Mouse (Mus musculus): Measurements from ENCODE around the gene Helz2. TPM values are rescaled to one million over a fixed set of nuclear protein-coding genes. Genes with fewer than 3 reads are reported as not detected.

The Helz2 gene
- polyA plus RNA-seq, 1 experiment from 2014 or later = 0.28 TPM

- no peak overlapping the region for H3K27ac ChIP-seq (ENCODE audit: low read depth, low read length)
- H3K4me3 ChIP-seq (ENCODE audit: low read depth, low read length) = no peak overlapping the region
- no peaks in the 10 kb centered on the region for H3K36me3 ChIP-seq (ENCODE audit: control insufficient read depth, insufficient read depth, low read length)
- H3K4me2 ChIP-seq (ENCODE audit: low read depth, low read length) = no peak overlapping the region
- H3K9me3 ChIP-seq (ENCODE audit: control insufficient read depth, low read length) = no peaks in the 10 kb centered on the region
- 93% methylated on average over 11 of the region's 11 CpGs for WGBS
- no peak overlapping the region for H3K9ac ChIP-seq (replicated peaks; ENCODE audit: low read depth, low read length)
- H3K27me3 ChIP-seq (ENCODE audit: control insufficient read depth, insufficient read depth, low read length) = no peaks in the 10 kb centered on the region
- H3K4me1 ChIP-seq (ENCODE audit: control insufficient read depth, insufficient read depth, low read length) = no peaks in the 10 kb centered on the region
- ATAC-seq (ENCODE audit: low read depth) = no peak
Measured at GRCm38 (mm10) chr2:181234680-181235079, 7.1 kb downstream of the Helz2 start.

DNA sequence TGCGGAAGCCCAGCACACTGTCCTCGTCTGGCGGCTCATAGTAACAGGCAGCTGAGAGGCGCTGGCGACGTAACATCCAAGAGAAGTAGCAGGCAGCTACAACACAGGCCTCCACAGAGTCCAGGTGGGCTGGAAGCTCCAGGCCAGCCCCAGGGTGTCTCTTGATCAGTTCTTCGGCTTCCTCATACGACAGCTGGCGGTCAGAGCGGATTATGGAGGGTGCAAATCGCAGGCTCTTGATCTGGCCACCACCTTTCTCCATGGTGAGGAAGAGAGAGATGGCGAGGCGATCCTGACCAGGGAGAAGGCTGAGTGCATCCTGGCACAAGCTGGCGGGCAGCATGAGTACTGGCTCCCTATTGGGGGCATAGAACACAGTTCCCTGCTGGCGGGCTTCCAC is 8.4 kb downstream of the Helz2 start:
- Histone ChIP-seq H3K9ac (replicated peaks; ENCODE audit: low read depth, low read length) (no peak overlapping the region), H3K27me3 (ENCODE audit: control insufficient read depth, insufficient read depth, low read length) (no peaks in the 10 kb centered on the region), H3K36me3 (ENCODE audit: control insufficient read depth, insufficient read depth, low read length) (no peaks in the 10 kb centered on the region), H3K27ac (ENCODE audit: low read depth, low read length) (no peak overlapping the region), H3K4me1 (ENCODE audit: control insufficient read depth, insufficient read depth, low read length) (no peaks in the 10 kb centered on the region), H3K4me2 (ENCODE audit: low read depth, low read length) (no peak overlapping the region), H3K4me3 (ENCODE audit: low read depth, low read length) (no peak overlapping the region), H3K9me3 (ENCODE audit: control insufficient read depth, low read length) (no peaks in the 10 kb centered on the region)
- no peak for ATAC-seq (ENCODE audit: low read depth)
- 94% methylated on average over 15 of the region's 15 CpGs for WGBS

DNA sequence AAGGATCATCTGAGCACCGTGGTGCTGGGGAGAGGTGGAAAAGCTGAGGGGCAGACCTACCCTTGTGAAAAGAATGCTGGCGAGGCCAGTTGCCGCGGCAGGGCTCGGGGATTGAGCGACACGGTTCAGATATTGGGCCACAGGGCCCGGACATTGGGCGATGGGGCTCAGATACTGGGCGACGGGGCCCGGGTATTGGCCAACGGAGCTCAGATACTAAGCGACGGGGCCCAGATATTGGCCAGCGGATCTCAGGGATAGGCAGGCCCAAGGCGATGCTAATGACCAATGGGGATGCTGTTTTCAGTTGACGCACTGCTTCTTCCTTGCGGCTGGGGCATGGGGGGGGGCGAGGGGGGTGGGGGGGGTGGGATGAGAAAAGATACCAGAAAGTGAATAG is 10.7 kb downstream of the Helz2 start:
- Histone ChIP-seq H3K9me3 (ENCODE audit: control insufficient read depth, low read length) (no peaks in the 10 kb centered on the region), H3K36me3 (ENCODE audit: control insufficient read depth, insufficient read depth, low read length) (no peaks in the 10 kb centered on the region), H3K9ac (replicated peaks; ENCODE audit: low read depth, low read length) (no peak overlapping the region), H3K4me3 (ENCODE audit: low read depth, low read length) (no peak overlapping the region), H3K27me3 (ENCODE audit: control insufficient read depth, insufficient read depth, low read length) (no peaks in the 10 kb centered on the region), H3K4me1 (ENCODE audit: control insufficient read depth, insufficient read depth, low read length) (no peaks in the 10 kb centered on the region), H3K27ac (ENCODE audit: low read depth, low read length) (no peak overlapping the region), H3K4me2 (ENCODE audit: low read depth, low read length) (no peak overlapping the region)
- ATAC-seq (ENCODE audit: low read depth) = no peak
- WGBS = 69% methylated on average over 19 of the region's 20 CpGs

DNA sequence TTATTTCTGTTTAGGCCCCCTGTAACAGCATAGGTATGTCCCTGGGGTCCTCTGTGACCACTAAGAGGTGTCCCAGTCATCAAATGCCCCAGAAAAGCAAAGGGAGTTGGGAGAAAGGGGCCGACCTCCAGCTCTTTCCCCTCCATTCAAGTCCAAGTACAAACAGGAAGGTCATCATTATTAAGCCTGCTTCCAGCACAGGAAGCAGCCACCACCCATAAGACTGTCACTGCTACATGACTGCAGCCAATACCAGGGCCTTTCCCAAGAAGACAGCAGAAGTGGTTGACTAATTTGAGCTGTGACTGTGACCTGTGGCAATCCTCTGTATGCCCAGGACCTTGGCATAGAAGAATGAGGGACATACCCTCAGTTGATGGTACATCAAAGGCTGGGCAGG is 13.5 kb downstream of the Helz2 start:
- ATAC-seq (ENCODE audit: low read depth) = no peak
- H3K4me3 ChIP-seq (ENCODE audit: low read depth, low read length) = no peak overlapping the region
- no peak overlapping the region for H3K9ac ChIP-seq (replicated peaks; ENCODE audit: low read depth, low read length)
- no peaks in the 10 kb centered on the region for H3K4me1 ChIP-seq (ENCODE audit: control insufficient read depth, insufficient read depth, low read length)
- no peak overlapping the region for H3K4me2 ChIP-seq (ENCODE audit: low read depth, low read length)
- H3K27me3 ChIP-seq (ENCODE audit: control insufficient read depth, insufficient read depth, low read length) = no peaks in the 10 kb centered on the region
- 81% methylated on average over 1 of the region's 1 CpGs for WGBS
- H3K9me3 ChIP-seq (ENCODE audit: control insufficient read depth, low read length) = no peaks in the 10 kb centered on the region
- no peak overlapping the region for H3K27ac ChIP-seq (ENCODE audit: low read depth, low read length)
- no peaks in the 10 kb centered on the region for H3K36me3 ChIP-seq (ENCODE audit: control insufficient read depth, insufficient read depth, low read length)

DNA sequence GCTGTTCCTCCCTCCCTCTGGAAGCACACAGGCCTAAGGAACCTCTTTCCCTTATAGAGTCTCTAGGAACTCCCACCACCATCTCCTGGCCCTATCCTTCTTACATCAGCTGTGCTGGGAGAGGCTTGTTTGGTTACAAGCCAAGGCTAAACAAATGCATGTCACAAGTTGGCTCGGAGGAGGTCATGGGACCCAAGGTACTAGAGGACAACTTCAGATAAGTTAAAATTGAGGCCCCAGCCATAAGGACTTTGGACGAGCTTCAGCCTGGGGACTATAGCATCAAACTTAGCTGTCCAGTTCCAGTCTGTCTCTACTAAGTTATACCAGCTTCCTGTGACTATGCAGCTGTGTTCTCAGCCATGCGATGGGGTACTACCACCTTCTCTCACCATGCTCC is 14.7 kb downstream of the Helz2 start:
- Histone ChIP-seq H3K4me1 (ENCODE audit: control insufficient read depth, insufficient read depth, low read length) (no peaks in the 10 kb centered on the region), H3K36me3 (ENCODE audit: control insufficient read depth, insufficient read depth, low read length) (no peaks in the 10 kb centered on the region), H3K9ac (replicated peaks; ENCODE audit: low read depth, low read length) (no peak overlapping the region), H3K9me3 (ENCODE audit: control insufficient read depth, low read length) (no peaks in the 10 kb centered on the region), H3K27ac (ENCODE audit: low read depth, low read length) (no peak overlapping the region), H3K27me3 (ENCODE audit: control insufficient read depth, insufficient read depth, low read length) (no peaks in the 10 kb centered on the region), H3K4me2 (ENCODE audit: low read depth, low read length) (no peak overlapping the region), H3K4me3 (ENCODE audit: low read depth, low read length) (no peak overlapping the region)
- 89% methylated on average over 3 of the region's 3 CpGs for WGBS
- no peak for ATAC-seq (ENCODE audit: low read depth)

DNA sequence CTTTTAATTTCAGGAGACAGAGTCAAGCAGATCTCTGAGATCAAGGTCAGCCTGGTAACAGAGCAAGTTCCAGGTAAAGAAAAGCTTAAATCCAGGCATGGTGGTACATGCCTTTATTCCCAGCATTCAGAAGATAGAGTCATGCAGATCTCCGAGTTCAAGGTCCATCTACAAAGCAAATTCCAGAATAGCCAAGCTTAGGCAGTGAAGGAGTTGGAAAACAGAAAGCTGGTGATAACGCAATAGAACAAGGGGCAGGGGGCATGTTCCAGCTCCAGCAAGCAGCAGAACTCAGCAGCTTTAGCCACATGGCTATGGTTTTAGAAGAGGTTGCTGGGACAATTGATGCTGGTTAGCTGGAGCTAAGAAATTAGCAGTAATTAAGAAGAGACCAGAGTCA is 16.8 kb downstream of the Helz2 start:
- no peak overlapping the region for H3K4me2 ChIP-seq (ENCODE audit: low read depth, low read length)
- H3K36me3 ChIP-seq (ENCODE audit: control insufficient read depth, insufficient read depth, low read length) = no peaks in the 10 kb centered on the region
- H3K4me3 ChIP-seq (ENCODE audit: low read depth, low read length) = no peak overlapping the region
- no peaks in the 10 kb centered on the region for H3K27me3 ChIP-seq (ENCODE audit: control insufficient read depth, insufficient read depth, low read length)
- WGBS = 92% methylated on average over 2 of the region's 2 CpGs
- peaks cover 1% of the 10 kb centered on the region; the same call in 1 of the 2 replicates for H3K4me1 ChIP-seq (ENCODE audit: control insufficient read depth, insufficient read depth, low read length)
- ATAC-seq (ENCODE audit: low read depth) = no peak
- H3K9me3 ChIP-seq (ENCODE audit: control insufficient read depth, low read length) = no peaks in the 10 kb centered on the region
- H3K9ac ChIP-seq (replicated peaks; ENCODE audit: low read depth, low read length) = no peak overlapping the region
- H3K27ac ChIP-seq (ENCODE audit: low read depth, low read length) = no peak overlapping the region

DNA sequence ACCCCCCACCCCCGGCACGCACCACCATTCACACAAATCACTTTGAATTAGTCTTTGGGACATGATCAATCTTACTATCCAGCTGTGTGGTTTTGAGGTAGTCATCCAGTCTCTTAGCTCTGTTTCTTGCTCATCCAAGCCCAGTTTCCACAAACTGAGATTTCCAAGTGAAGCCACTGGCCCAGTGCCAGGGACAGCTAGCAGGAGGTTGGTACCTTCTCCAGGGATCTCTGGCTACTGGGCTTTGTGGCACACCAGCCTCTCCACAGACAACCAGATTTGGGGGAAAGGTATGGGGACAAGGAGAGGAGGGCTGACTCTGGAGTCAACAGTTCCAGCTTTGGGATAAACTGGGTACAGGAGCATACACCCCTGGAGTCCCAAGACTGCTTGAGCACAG is 21.5 kb downstream of the Helz2 start:
- Histone ChIP-seq H3K4me1 (ENCODE audit: control insufficient read depth, insufficient read depth, low read length) (peaks cover 2% of the 10 kb centered on the region; the same call in 1 of the 2 replicates), H3K4me2 (ENCODE audit: low read depth, low read length) (no peak overlapping the region; the same call in 1 of the 2 replicates), H3K27me3 (ENCODE audit: control insufficient read depth, insufficient read depth, low read length) (no peaks in the 10 kb centered on the region), H3K9me3 (ENCODE audit: control insufficient read depth, low read length) (no peaks in the 10 kb centered on the region), H3K27ac (ENCODE audit: low read depth, low read length) (no peak overlapping the region), H3K9ac (replicated peaks; ENCODE audit: low read depth, low read length) (no peak overlapping the region), H3K4me3 (ENCODE audit: low read depth, low read length) (no peak overlapping the region), H3K36me3 (ENCODE audit: control insufficient read depth, insufficient read depth, low read length) (no peaks in the 10 kb centered on the region)
- 41% methylated on average over 2 of the region's 2 CpGs for WGBS
- no peak for ATAC-seq (ENCODE audit: low read depth)

GRCm38 (mm10) chr2:181219538-181220216 is 22.1 kb downstream of the Helz2 start, which contains the start of gene Fndc11:
TSS of gene Fndc11 (plus strand) at chr2:181220013.
- WGBS = 3% methylated on average over 25 of the region's 25 CpGs
- Histone ChIP-seq H3K4me1 (ENCODE audit: control insufficient read depth, insufficient read depth, low read length) (peaks cover 2% of the 10 kb centered on the region; the same call in 1 of the 2 replicates), H3K27ac (ENCODE audit: low read depth, low read length) (0 out of 2 replicates have a peak within 1 kb of the TSS, but pooled peaks have one; percentile 24), H3K9me3 (ENCODE audit: control insufficient read depth, low read length) (no peaks in the 10 kb centered on the region), H3K4me3 (ENCODE audit: low read depth, low read length) (no peak within 1 kb of the TSS; the same call in 1 of the 2 replicates), H3K4me2 (ENCODE audit: low read depth, low read length) (peak within 1 kb of the TSS; percentile 42), H3K27me3 (ENCODE audit: control insufficient read depth, insufficient read depth, low read length) (no peaks in the 10 kb centered on the region), H3K9ac (replicated peaks; ENCODE audit: low read depth, low read length) (0 out of 2 replicates have a peak within 1 kb of the TSS, but pooled peaks have one; percentile 7), H3K36me3 (ENCODE audit: control insufficient read depth, insufficient read depth, low read length) (no peaks in the 10 kb centered on the region)
- peak; percentile 87 for ATAC-seq (ENCODE audit: low read depth)

GRCm38 (mm10) chr2:181218881-181219485 is 22.8 kb downstream of the Helz2 start:
- no peaks in the 10 kb centered on the region for H3K9me3 ChIP-seq (ENCODE audit: control insufficient read depth, low read length)
- H3K36me3 ChIP-seq (ENCODE audit: control insufficient read depth, insufficient read depth, low read length) = no peaks in the 10 kb centered on the region
- no peak overlapping the region for H3K27ac ChIP-seq (ENCODE audit: low read depth, low read length)
- ATAC-seq (ENCODE audit: low read depth) = no peak
- no peak overlapping the region for H3K4me2 ChIP-seq (ENCODE audit: low read depth, low read length)
- WGBS = 66% methylated on average over 5 of the region's 5 CpGs
- peaks cover 2% of the 10 kb centered on the region; the same call in 1 of the 2 replicates for H3K4me1 ChIP-seq (ENCODE audit: control insufficient read depth, insufficient read depth, low read length)
- no peaks in the 10 kb centered on the region for H3K27me3 ChIP-seq (ENCODE audit: control insufficient read depth, insufficient read depth, low read length)
- no peak overlapping the region for H3K9ac ChIP-seq (replicated peaks; ENCODE audit: low read depth, low read length)
- H3K4me3 ChIP-seq (ENCODE audit: low read depth, low read length) = no peak overlapping the region
